18 mouse cellular contexts compared by ENCODE assay signal in the genomic region with DNA sequence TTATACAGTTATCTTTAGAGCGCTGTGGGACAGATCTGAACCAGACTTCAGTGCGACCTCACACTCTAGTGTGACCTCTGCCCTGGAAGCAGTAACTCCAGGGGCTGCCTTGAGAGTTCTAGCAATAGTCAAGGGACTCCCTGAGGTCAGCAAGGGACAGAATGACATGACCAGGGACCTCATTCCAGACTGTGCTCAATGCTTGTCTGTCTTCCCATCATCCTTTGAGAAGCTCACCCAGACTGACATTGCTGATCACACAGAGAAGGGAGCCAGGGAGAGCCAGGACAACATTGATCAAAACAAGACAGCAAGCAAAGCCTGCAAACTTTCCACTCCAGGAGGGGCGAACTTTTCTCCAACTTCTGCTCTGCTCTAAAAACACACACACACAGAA. TPM values are rescaled to one million over a fixed set of nuclear protein-coding genes. Genes with fewer than 3 reads are reported as not detected.
DNase-seq lines count a peak whose midpoint lies in the region; ATAC-seq and TF ChIP-seq lines count a peak whose summit lies in the region.
"Had no signal": no experiment of that assay in that cellular context is flagged by ENCODE, and none has a peak within 500 bp of the region (broad histone marks: within the 10 kb centered on the region; RNA-seq: fewer than 3 reads in every experiment).

No protein-coding gene starts in this region.

- 0 out of 2 replicates have a peak, but pooled peaks cover 3% of the 10 kb centered on the region for H3K36me3 ChIP-seq in kidney, embryonic 15.5 days
- H3K36me3 ChIP-seq in limb, embryonic 12.5 days, result no peaks in the 10 kb centered on the region
- no peaks in the 10 kb centered on the region for H3K36me3 ChIP-seq in forebrain, embryonic 10.5 days (replicated peaks)
- H3K36me3 ChIP-seq: midbrain, embryonic 10.5 days; neural tube, embryonic 13.5 days had no signal

- no peak overlapping the region for H3K4me2 ChIP-seq in kidney, embryonic 15.5 days
- no peak overlapping the region for H3K4me2 ChIP-seq in limb, embryonic 12.5 days
- H3K4me2 ChIP-seq: hindbrain, embryonic 14.5 days; liver, embryonic 11.5 days; neural tube, embryonic 13.5 days had no signal

- no peak; the same call in 1 of the 2 replicates for ATAC-seq in kidney, embryonic 15.5 days (replicated peaks; ENCODE audit: low FRiP score)
- no peak for ATAC-seq in limb, embryonic 12.5 days (ENCODE audit: insufficient number of reproducible peaks, insufficient read depth, low FRiP score, low TSS enrichment, low read depth)
- ATAC-seq: CD4-positive, CD25-positive, alpha-beta regulatory T cell, adult 4 months had no signal

- TF ChIP-seq POLR2A in embryonic fibroblast, embryonic 13.5 days (IDR thresholded peaks at IDR 0.05; ENCODE audit: low read depth, low read length), result no peak

- peaks cover 7% of the 10 kb centered on the region for H3K4me1 ChIP-seq in embryonic fibroblast, embryonic 13.5 days (ENCODE audit: control insufficient read depth, insufficient read depth, low read length)
- peaks cover 59% of the 10 kb centered on the region for H3K4me1 ChIP-seq in kidney, embryonic 15.5 days
- peaks cover 48% of the 10 kb centered on the region for H3K4me1 ChIP-seq in limb, embryonic 12.5 days (replicated peaks)
- H3K4me1 ChIP-seq in forebrain, embryonic 10.5 days, result no peaks in the 10 kb centered on the region
- H3K4me1 ChIP-seq: midbrain, embryonic 10.5 days; neural tube, embryonic 13.5 days had no signal

- H3K9me3 ChIP-seq in kidney, embryonic 15.5 days (replicated peaks), result no peaks in the 10 kb centered on the region
- no peaks in the 10 kb centered on the region for H3K9me3 ChIP-seq in limb, embryonic 12.5 days
- H3K9me3 ChIP-seq in forebrain, embryonic 10.5 days, result no peaks in the 10 kb centered on the region
- H3K9me3 ChIP-seq: midbrain, embryonic 10.5 days; neural tube, embryonic 13.5 days had no signal

- no peak for TF ChIP-seq CTCF in embryonic fibroblast, embryonic 13.5 days (IDR thresholded peaks at IDR 0.05; ENCODE audit: borderline replicate concordance, insufficient read depth, low read length)

- H3K27me3 ChIP-seq in kidney, embryonic 15.5 days, result no peaks in the 10 kb centered on the region
- H3K27me3 ChIP-seq in limb, embryonic 12.5 days, result no peaks in the 10 kb centered on the region
- H3K27me3 ChIP-seq in forebrain, embryonic 10.5 days (ENCODE audit: poor library complexity, severe bottlenecking), result no peaks in the 10 kb centered on the region
- H3K27me3 ChIP-seq: neural tube, embryonic 13.5 days had no signal

- peak overlapping the region; percentile 89 for H3K27ac ChIP-seq in embryonic fibroblast, embryonic 13.5 days (ENCODE audit: insufficient read depth, low read length)
- peak overlapping the region; percentile 91 for H3K27ac ChIP-seq in kidney, embryonic 15.5 days
- 0 out of 2 replicates have a peak overlapping the region, but pooled peaks have one; percentile 88 for H3K27ac ChIP-seq in limb, embryonic 12.5 days
- H3K27ac ChIP-seq in forebrain, embryonic 10.5 days, result no peak overlapping the region
- H3K27ac ChIP-seq: hindbrain, embryonic 14.5 days; midbrain, embryonic 10.5 days; neural tube, embryonic 13.5 days had no signal

- WGBS in kidney, embryonic 15.5 days, result 61% methylated on average over 3 of the region's 3 CpGs
- WGBS in limb, embryonic 12.5 days, result 79% methylated on average over 3 of the region's 3 CpGs
- 83% methylated on average over 3 of the region's 3 CpGs for WGBS in forebrain, embryonic 10.5 days

- peak; percentile 61 for DNase-seq in kidney, adult 11 months
- DNase-seq in kidney, adult 18-20 months, result no peak
- no peak for DNase-seq in layer of hippocampus, adult 9-11 months
- no peak for DNase-seq in forebrain, embryonic 10.5 days (ENCODE audit: extremely low spot score, low spot score)
- DNase-seq: adrenal gland, postnatal 25 days; cerebellum, adult 9-10 months; embryo, embryonic 11 days; lung, postnatal 10 days; right cerebral cortex, postnatal 25 days; thymus, adult 2 months had no signal

- no peak overlapping the region for H3K4me3 ChIP-seq in embryonic fibroblast, embryonic 13.5 days (ENCODE audit: insufficient read depth, low read length)
- H3K4me3 ChIP-seq in kidney, embryonic 15.5 days (replicated peaks), result no peak overlapping the region
- H3K4me3 ChIP-seq in limb, embryonic 12.5 days (replicated peaks), result no peak overlapping the region
- H3K4me3 ChIP-seq in forebrain, embryonic 10.5 days, result no peak overlapping the region
- H3K4me3 ChIP-seq: midbrain, embryonic 10.5 days; neural tube, embryonic 13.5 days had no signal

- no peak overlapping the region for H3K9ac ChIP-seq in kidney, embryonic 15.5 days
- no peak overlapping the region for H3K9ac ChIP-seq in limb, embryonic 12.5 days (replicated peaks)
- H3K9ac ChIP-seq: hindbrain, embryonic 14.5 days; neural tube, embryonic 13.5 days had no signal

RNA-seq across cellular contexts. Expression of gene Bicc1, which starts 38.7 kb away (rescaled TPM):
- 53.8 and 86.8 TPM in 2 replicates for polyA plus RNA-seq in embryonic fibroblast, embryonic 13.5 days (2011; ENCODE audit: insufficient read length, low read depth, missing spikeins)
- 39.4 and 40.3 TPM in 2 replicates for polyA plus RNA-seq in kidney, embryonic 15.5 days (2015; fragmentation: Nextera tagmentation; extraction: Ambion mirVana)
- 15.6 and 17.7 TPM in 2 replicates for polyA plus RNA-seq in limb, embryonic 12.5 days (2016; fragmentation: Nextera tagmentation; extraction: Ambion mirVana)
- 2.7 and 3.1 TPM in 2 replicates for polyA plus RNA-seq in forebrain, embryonic 10.5 days (2016; fragmentation: Nextera tagmentation; extraction: Ambion mirVana)
